Mouse (Mus musculus) limb, embryonic 14.5 days (tissue): ENCODE results near the gene Rfx4. TPM values are rescaled to one million over a fixed set of nuclear protein-coding genes. Genes with fewer than 3 reads are reported as not detected.

Experiments
- ATAC-seq: fragments of 200-750 bp; cut with Nextera tagmentation; 2 replicates; pipeline ENCODE4 v1.8.0; 2017; ENCODE audit warnings: low read depth, moderate number of reproducible peaks, moderate TSS enrichment; ENCODE audit not compliant: low FRiP score
- DNase-seq: peaks from one replicate; pipeline ENCODE4 v3.0.0-alpha.2; 2015; ENCODE audit warnings: low spot score
- H3K27ac ChIP-seq: fragments of 300-500 bp; sonication (generic); replicated peaks from 2 replicates; pipeline ENCODE4 v1.5.1; 2014; ENCODE audit warnings: low read depth, mild to moderate bottlenecking, low read length, moderate library complexity, mixed read lengths
- H3K27me3 ChIP-seq: fragments of 300-500 bp; sonication (generic); 2 replicates; pipeline ENCODE4 v1.6.1; 2014; ENCODE audit warnings: low read length, mixed read lengths; ENCODE audit not compliant: control insufficient read depth, insufficient read depth
- H3K36me3 ChIP-seq: fragments of 300-500 bp; sonication (generic); 2 replicates; pipeline ENCODE4 v1.6.1; 2014; ENCODE audit warnings: mild to moderate bottlenecking, low read length, moderate library complexity, mixed read lengths; ENCODE audit not compliant: control insufficient read depth, insufficient read depth
- H3K4me1 ChIP-seq: fragments of 300-500 bp; sonication (generic); 2 replicates; pipeline ENCODE4 v1.6.1; 2014; ENCODE audit warnings: antibody characterized with exemption, low read length, mixed read lengths; ENCODE audit not compliant: control insufficient read depth, insufficient read depth
- H3K4me2 ChIP-seq: fragments of 300-500 bp; sonication (generic); replicated peaks from 2 replicates; pipeline ENCODE4 v1.6.1; 2014; ENCODE audit warnings: low read depth, mild to moderate bottlenecking, low read length, moderate library complexity; ENCODE audit not compliant: severe bottlenecking
- H3K4me3 ChIP-seq: fragments of 300-500 bp; sonication (generic); replicated peaks from 2 replicates; pipeline ENCODE4 v1.5.1; 2014; ENCODE audit warnings: low read length
- H3K9ac ChIP-seq: fragments of 300-500 bp; sonication (generic); 2 replicates; pipeline ENCODE4 v1.6.1; 2014; ENCODE audit warnings: mild to moderate bottlenecking, low read depth, low read length, moderate library complexity; ENCODE audit not compliant: severe bottlenecking
- H3K9me3 ChIP-seq: fragments of 300-500 bp; sonication (generic); 2 replicates; pipeline ENCODE4 v1.6.1; 2016; ENCODE audit warnings: low read length; ENCODE audit not compliant: control insufficient read depth
- POLR2A ChIP-seq: fragments of 200-500 bp; IDR thresholded peaks from 2 replicates; pipeline ENCODE4 v1.8.0; 2012; ENCODE audit warnings: inconsistent platforms, mild to moderate bottlenecking, moderate library complexity, borderline replicate concordance; ENCODE audit not compliant: insufficient read depth, insufficient read length; ENCODE audit errors: extremely low read depth
- WGBS: fragments of 180-500 bp; shearing (Covaris S2); extraction: QIAGEN DNeasy Blood & Tissue Kit; methylation state at CpG from one replicate; pipeline ENCODE4 v1.1.7; 2014; 5-methylcytosine and 5-hydroxymethylcytosine counted together
- polyA plus RNA-seq, 2 experiments: library from polyadenylated mRNA; depleted of rRNA in 1 of 2; stranded (reverse) in 1 of 2; unstranded in 1 of 2; fragments of >200 nt; fragmentation: Nextera tagmentation in 1 of 2; extraction: Ambion mirVana in 1 of 2; gene quantifications; 2 replicates each; pipeline versions ENCODE4 v1.2.1 to v1.2.3; 2012 to 2014

The Rfx4 gene
- polyA plus RNA-seq (2012; rRNA removed) (0.41 TPM in 2 replicates), polyA plus RNA-seq (2014; fragmentation: Nextera tagmentation; extraction: Ambion mirVana) (0.12 and 0.15 TPM in 2 replicates)

DNA sequence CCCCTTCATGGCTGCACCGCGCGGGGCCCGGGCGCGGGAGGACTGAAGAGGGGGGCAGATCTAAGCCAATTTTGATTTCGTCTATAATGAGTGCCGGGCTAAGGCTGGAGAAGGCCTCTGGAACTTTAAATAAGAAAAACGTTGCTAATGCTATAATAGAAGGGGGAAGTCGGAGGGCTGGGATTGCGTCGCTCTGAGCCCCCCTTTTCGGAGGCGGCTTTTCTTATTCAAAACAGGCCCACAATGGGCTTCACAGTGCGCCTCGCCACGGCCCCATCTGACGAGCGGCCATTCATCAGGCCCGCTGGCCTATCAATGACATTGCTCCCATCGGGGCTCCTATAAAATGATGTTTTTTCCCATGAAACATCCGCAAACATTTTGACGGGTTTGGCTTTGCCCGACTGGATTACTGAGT is at the start of gene Rfx4:
Rfx4 (plus strand) TSS at position 277 of the 418 bp plus-strand sequence.
- Histone ChIP-seq H3K4me2 (peak within 1 kb of the TSS; percentile 50), H3K36me3 (no peaks in the 10 kb centered on the region), H3K4me3 (peak within 1 kb of the TSS; percentile 33), H3K27me3 (peaks cover 95% of the 10 kb centered on the region), H3K9ac (peak within 1 kb of the TSS; percentile 31; the same call in 1 of the 2 replicates), H3K4me1 (peaks cover 20% of the 10 kb centered on the region), H3K9me3 (no peaks in the 10 kb centered on the region), H3K27ac (no peak within 1 kb of the TSS)
- DNase-seq (no peak), ATAC-seq (no peak)
- TF ChIP-seq POLR2A, result no peak
- WGBS, result under 1% methylated on average over 24 of the region's 24 CpGs

DNA sequence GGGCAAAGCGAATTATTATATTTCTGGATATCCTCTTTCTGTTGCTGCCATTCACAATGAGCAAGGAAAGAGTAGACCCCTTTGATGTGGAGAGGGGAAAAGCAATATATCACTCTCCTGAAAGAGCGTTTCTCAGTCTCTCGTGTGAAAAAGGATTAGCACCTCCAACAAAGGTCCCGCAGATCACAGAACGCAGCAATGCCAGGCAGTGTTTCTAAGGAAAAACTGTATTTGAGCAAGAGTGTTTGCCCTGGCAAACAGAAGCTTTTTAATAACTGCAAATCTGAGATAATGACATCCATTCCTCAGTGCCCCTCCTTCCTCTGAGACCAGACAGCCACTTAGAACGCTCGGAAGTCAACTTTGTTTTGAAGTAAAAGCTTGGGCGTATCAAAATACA is 49.3 kb upstream of the Rfx4 start:
- Histone ChIP-seq H3K36me3 (peaks cover 15% of the 10 kb centered on the region), H3K27ac (no peak overlapping the region), H3K4me3 (no peak overlapping the region), H3K4me1 (no peaks in the 10 kb centered on the region), H3K9me3 (no peaks in the 10 kb centered on the region), H3K4me2 (no peak overlapping the region), H3K9ac (no peak overlapping the region), H3K27me3 (no peaks in the 10 kb centered on the region)
- TF ChIP-seq POLR2A, result no peak
- WGBS, result 36% methylated on average over 8 of the region's 8 CpGs
- ATAC-seq, result no peak
- no peak for DNase-seq

DNA sequence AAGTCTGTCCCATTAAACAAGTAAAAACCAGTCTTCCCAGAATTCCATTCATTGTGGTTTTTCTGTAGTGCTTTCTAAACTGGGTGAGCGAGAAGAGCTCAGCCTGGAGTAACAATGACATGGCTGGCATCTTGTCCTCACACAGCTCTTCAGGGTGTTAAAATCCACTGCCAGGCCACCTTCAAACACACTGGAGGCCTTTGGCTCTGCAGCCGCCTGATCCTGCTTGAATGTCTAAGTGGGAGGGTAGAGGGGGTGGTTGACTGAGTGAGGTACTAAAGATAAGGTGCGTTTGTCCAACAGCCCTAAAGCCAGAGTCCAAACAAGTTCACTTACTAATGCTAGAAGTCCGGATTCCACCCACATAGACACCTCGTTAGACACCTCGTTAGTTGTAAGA is 48.6 kb upstream of the Rfx4 start:
- ATAC-seq (no peak), DNase-seq (no peak)
- H3K9me3 ChIP-seq, result no peaks in the 10 kb centered on the region

DNA sequence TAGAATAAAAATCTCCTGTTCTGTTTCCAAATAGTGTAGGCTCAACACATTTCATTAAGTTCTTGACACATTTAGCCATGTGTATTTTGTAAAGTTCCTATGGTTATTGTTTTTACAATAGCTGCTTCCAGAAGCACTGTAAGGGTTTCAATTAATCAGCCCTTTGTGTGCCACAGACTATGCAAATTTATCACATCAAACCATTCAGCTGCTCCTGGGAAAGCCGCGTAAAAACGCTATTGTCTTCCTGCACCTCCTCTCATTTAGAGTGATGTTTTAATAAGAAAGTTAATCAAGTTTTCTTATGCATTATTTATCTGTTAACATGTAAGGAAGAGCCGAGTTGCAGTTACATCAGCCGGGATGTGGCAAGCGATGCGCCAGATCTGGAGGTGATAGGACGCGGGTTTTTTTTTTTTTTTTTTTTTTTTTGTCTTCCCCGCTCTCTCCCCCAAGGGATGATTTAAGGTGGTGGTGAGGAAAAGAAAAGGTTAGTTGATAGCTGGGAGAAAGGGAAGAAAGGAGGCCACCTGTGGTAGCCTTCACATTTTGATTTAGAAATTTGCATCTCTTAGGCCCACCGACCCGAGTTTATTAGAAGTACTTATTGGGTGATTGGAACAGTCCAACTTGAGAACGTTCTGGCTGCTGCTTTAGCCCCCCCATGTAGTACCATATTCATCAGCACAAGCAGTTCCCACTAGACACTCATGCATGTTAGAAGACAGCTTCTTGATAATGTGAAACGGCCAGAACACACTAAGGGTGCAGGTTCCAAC is 47.9 kb upstream of the Rfx4 start:
- ATAC-seq, result no peak
- no peak overlapping the region for H3K27ac ChIP-seq
- no peak for TF ChIP-seq POLR2A
- H3K4me2 ChIP-seq, result no peak overlapping the region
- no peak overlapping the region for H3K9ac ChIP-seq
- no peaks in the 10 kb centered on the region for H3K9me3 ChIP-seq
- H3K36me3 ChIP-seq, result peaks cover 6% of the 10 kb centered on the region; the same call in 1 of the 2 replicates
- H3K4me3 ChIP-seq, result no peak overlapping the region
- no peaks in the 10 kb centered on the region for H3K27me3 ChIP-seq
- H3K4me1 ChIP-seq, result no peaks in the 10 kb centered on the region
- 41% methylated on average over 14 of the region's 14 CpGs for WGBS
- no peak for DNase-seq

More for the DNA sequence above, 48.6 kb upstream of the Rfx4 start:
- no peak overlapping the region for H3K4me3 ChIP-seq
- no peak for TF ChIP-seq POLR2A
- 34% methylated on average over 6 of the region's 6 CpGs for WGBS
- H3K36me3 ChIP-seq, result peaks cover 9% of the 10 kb centered on the region
- no peak overlapping the region for H3K4me2 ChIP-seq
- no peak overlapping the region for H3K27ac ChIP-seq
- no peak overlapping the region for H3K9ac ChIP-seq
- no peaks in the 10 kb centered on the region for H3K27me3 ChIP-seq
- H3K4me1 ChIP-seq, result no peaks in the 10 kb centered on the region

DNA sequence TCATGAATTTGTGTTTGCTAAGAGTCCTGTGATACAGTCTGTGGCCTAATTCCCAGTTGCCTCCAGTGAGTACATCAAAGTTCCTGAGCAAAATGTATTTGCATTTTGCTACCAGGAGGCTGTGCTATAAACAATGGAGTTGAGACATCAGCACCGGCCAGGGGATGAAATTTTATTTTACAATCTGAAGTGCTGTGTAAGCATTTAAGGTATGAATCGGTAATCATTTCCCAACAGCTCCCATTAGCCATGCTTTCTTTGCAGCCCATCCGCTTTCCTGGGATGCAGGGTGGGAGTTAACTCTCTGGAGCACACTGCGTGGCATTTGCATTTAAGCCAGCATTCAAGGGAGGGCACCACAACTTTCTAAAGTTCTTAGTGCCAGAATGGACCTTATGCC is 45.7 kb upstream of the Rfx4 start:
- no peaks in the 10 kb centered on the region for H3K9me3 ChIP-seq
- TF ChIP-seq POLR2A, result no peak
- H3K4me1 ChIP-seq, result no peaks in the 10 kb centered on the region
- WGBS, result 55% methylated on average over 4 of the region's 4 CpGs
- no peak overlapping the region for H3K27ac ChIP-seq
- no peak overlapping the region for H3K4me3 ChIP-seq
- ATAC-seq, result no peak
- H3K4me2 ChIP-seq, result no peak overlapping the region
- no peaks in the 10 kb centered on the region for H3K27me3 ChIP-seq
- peaks cover 10% of the 10 kb centered on the region for H3K36me3 ChIP-seq
- DNase-seq, result no peak
- H3K9ac ChIP-seq, result no peak overlapping the region
